Mouse (Mus musculus) adrenal gland, postnatal 14 days (tissue): ENCODE results near the gene Klhl7. TPM values are rescaled to one million over a fixed set of nuclear protein-coding genes. Genes with fewer than 3 reads are reported as not detected.

Experiments used
- DNase-seq: peaks from one replicate; pipeline ENCODE4 v3.0.0; 2021; ENCODE audit warnings: mixed read lengths
- total RNA-seq: library from RNA; stranded (reverse); gene quantifications from 2 replicates; pipeline ENCODE4 v1.2.3, GENCODE M21; 2021

Gene Klhl7
- total RNA-seq, 1 experiment from 2014 or later = 30.1 TPM

GRCm38 (mm10) chr5:24172092-24172491 is 71.7 kb downstream of the Klhl7 start:
- no peak for DNase-seq

- no peak for DNase-seq
Measured at GRCm38 (mm10) chr5:24181514-24182295, 81.3 kb downstream of the Klhl7 start.

DNA sequence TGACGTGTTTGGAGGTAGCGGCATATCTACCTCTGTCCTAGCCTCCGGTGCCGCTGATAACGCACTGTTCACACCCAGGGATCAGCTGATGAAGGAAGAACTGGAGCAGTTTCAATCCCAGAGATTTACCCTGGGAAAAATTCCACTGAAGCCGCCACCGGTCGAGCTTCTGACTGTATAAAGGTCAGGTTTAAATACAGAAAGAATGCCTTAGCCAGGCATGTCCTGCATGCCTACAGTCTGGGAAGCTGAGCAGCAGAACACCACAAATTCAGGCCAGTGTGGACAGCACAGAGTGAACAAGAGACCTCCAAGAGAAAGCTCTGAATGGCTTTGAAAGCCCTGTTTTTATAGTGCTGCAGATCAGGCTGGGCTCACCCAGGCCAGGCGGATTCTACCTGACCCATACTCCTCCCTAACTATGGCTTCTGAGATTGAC is 81.9 kb downstream of the Klhl7 start:
- DNase-seq = no peak

GRCm38 (mm10) chr5:24183096-24183495 is 82.7 kb downstream of the Klhl7 start:
- no peak for DNase-seq

GRCm38 (mm10) chr5:24184011-24184410 is 83.6 kb downstream of the Klhl7 start:
- no peak for DNase-seq

DNA sequence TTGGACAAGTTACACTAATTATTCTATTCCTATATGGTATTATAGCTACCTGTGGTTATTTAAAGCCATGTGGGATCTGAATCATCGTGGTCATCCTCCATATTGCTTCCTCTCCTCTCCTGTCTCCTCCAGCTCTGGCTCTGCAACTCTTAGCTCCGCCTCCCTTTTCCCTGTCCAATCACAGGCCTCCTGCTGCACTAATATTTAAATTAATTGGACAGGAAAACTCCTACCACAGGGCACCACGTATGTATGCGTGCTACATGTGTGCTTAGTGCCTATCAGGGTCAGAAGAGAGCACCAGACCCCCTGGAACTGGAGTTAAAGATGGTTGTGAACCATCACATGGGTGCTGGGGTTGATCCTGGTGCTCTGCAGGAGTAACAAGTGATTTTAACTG is 88.1 kb downstream of the Klhl7 start:
- DNase-seq = no peak

- DNase-seq = no peak
Measured at GRCm38 (mm10) chr5:24191821-24192220, 91.4 kb downstream of the Klhl7 start.

GRCm38 (mm10) chr5:24201006-24201405 is 100.6 kb downstream of the Klhl7 start:
- no peak for DNase-seq

- no peak for DNase-seq
Measured at GRCm38 (mm10) chr5:24202492-24202891, 102.1 kb downstream of the Klhl7 start.

GRCm38 (mm10) chr5:24203266-24203665 is 102.9 kb downstream of the Klhl7 start:
- DNase-seq = no peak

DNA sequence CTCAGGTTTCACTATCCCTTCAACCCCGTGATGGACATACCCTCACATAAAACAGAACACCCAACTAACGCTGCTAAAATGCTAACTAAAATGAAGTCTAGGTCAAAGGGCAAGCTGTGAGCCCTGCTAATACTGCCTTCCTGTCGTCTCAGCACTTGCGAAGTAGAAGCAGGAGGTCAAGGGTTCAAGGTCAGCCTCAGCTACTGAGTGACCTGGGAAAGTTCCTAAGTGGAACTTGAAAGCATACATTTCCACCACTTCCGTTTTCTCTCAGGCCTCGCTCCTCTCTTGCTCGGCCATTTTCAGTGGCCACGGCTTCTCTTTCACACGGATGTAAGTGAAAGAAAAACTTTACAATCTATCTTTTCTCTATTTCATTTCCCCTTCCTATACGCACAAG is 107.6 kb downstream of the Klhl7 start:
- no peak for DNase-seq

DNA sequence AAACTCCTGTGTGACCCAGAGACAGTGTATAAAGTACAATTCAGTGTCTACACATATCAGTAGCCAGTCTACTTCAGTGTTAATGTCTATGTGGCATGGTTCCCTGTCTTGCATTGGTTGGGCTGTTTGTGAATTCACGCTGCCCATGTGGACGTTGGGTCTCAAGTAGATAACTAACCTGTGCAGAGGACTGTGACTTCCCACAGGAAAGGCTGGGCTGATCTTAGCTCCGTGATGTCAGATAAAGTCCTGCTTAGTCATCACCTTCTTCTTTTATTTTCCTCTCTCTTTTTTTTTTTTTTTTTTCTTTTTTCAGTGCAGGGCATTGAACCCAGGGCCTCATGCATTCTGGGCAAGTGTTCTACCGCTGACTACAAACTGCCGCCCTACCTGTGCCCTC is 108.1 kb downstream of the Klhl7 start:
- no peak for DNase-seq

Other genes starting within 250 kb of the Klhl7 start
- 67.7 and 74.0 TPM in 2 replicates for gene Fam126a, start 69.9 kb upstream of the Klhl7 start, total RNA-seq
- gene Nupl2, start 64.4 kb downstream of the Klhl7 start, total RNA-seq = 7.7 and 7.9 TPM in 2 replicates